Mouse (Mus musculus): ENCODE measurements around the gene Evc. TPM values are rescaled to one million over a fixed set of nuclear protein-coding genes. Genes with fewer than 3 reads are reported as not detected.

Gene Evc
- total RNA-seq, 1 experiment, result 35.1 TPM

DNA sequence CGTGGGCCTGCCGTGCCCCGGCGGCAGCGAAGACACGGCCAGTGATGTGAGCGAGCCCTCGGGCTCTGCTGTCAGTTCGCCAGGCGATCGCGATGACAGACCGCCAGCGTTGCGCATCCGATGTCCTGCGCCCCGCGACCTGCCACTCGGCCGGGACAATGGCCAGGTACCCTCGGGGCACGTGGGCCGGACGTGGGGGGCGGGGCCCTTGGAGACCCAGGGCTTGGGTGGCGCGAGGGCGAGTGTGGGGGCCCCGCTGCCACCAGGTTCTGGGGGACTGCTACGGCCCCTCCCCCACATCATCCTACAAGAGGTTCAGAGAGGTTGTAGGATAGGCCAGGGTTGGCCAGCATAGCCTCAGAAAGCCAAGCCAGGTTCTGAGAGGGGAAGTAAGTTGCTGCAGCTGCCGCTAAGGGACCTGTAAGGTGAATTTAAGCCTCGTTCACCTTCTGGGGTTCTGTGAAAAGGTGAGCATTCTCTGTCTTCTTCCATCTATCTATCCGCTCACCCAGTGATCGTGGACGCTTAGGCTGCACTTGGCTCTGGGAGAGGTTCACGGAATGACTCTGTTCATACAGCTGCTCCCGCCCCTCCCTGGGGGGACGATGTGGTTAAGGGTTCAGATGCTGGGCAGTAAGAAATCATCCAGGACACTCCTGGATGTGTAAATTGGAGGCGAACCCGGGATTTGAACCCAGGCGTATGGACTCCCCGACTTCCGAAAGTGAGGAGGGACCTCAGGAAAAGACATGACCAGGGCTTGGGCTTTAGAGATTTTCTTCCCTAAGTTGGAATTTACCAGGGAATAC lies 94.1 kb downstream of the Evc start:
- TF ChIP-seq ZNF384 (IDR thresholded peaks at IDR 0.05; ENCODE audit: low read depth, low read length) (no peak), MAFK (IDR thresholded peaks at IDR 0.05; ENCODE audit: insufficient read depth, low read depth, low read length) (no peak), ZC3H11A (IDR thresholded peaks at IDR 0.05; ENCODE audit: borderline replicate concordance, low read depth, low read length) (no peak), HCFC1 (IDR thresholded peaks at IDR 0.05; ENCODE audit: borderline replicate concordance, insufficient read depth, low read length) (no peak), CHD2 (IDR thresholded peaks at IDR 0.05; ENCODE audit: low read depth, low read length) (no peak)
- no peak overlapping the region for H3K27ac ChIP-seq (ENCODE audit: insufficient read depth, low read depth, low read length, poor library complexity, severe bottlenecking)
- H3K4me3 ChIP-seq (ENCODE audit: insufficient read depth in 1 of 2, low read depth in 1 of 2, low read length in 2 of 2, poor library complexity in 1 of 2, severe bottlenecking in 1 of 2), result peak overlapping the region; percentile 67 to 74
- no peak for DNase-seq (ENCODE audit: low read depth, low spot score)
- peak overlapping the region; percentile 54 for H3K9ac ChIP-seq (ENCODE audit: insufficient read depth, low read depth, low read length, poor library complexity, severe bottlenecking)
- in situ Hi-C loops (cut with MboI; ENCODE audit: low sequenced_read_pairs in 2 of 2, unreplicated experiment in 2 of 2), result loop anchor here in 1 of 2 experiments (10.0 kb wide), 1 partner anchor 582 kb away; the partner anchor contains the start of gene Msx1
- no peaks in the 10 kb centered on the region for H3K9me3 ChIP-seq (ENCODE audit: control insufficient read depth, insufficient read depth, low read depth, low read length)
- no peaks in the 10 kb centered on the region for H3K36me3 ChIP-seq (ENCODE audit: control insufficient read depth, insufficient read depth, low read length, poor library complexity, severe bottlenecking)
- H3K4me1 ChIP-seq (ENCODE audit: control insufficient read depth in 2 of 2, insufficient read depth in 2 of 2, low read length in 2 of 2, poor library complexity in 1 of 2), result peaks cover 7 to 18% of the 10 kb centered on the region in 2 experiments; a peak in 3 of 4 replicates

DNA sequence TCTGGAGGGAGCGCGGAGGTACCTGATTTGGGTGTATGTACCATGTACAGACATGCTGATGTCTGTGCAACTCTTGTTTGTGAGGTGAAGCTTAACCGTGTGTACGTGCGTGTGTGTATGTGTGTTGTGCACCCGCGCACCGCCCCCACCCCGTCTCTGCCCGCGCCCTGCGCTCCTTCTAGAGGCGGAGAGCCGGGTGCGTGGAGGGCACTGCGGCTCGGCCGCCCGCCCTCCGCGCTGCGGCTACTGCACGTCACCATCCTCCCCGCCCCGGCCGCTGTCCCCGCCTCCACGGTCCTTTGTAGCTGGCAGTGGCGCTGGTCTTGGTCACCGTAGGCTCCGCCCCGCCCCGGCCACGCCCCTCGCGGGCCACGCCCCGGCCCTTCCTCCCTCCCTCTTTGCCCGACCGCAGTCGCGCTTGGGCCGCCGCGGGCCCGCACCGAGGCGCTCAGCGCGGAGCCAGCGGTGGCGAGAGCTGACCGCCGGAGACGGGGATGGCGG lies 95.0 kb downstream of the Evc start, which contains the start of gene Crmp1:
Gene Crmp1 (plus strand): TSS at position 290 of the 501 bp plus-strand sequence.
- DNase-seq (ENCODE audit: low read depth, low spot score), result no peak
- Histone ChIP-seq H3K9me3 (ENCODE audit: control insufficient read depth, insufficient read depth, low read depth, low read length) (no peaks in the 10 kb centered on the region), H3K4me1 (ENCODE audit: control insufficient read depth in 2 of 2, insufficient read depth in 2 of 2, low read length in 2 of 2, poor library complexity in 1 of 2) (peaks cover 7 to 13% of the 10 kb centered on the region in 2 experiments; a peak in 3 of 4 replicates), H3K4me3 (ENCODE audit: insufficient read depth in 1 of 2, low read depth in 1 of 2, low read length in 2 of 2, poor library complexity in 1 of 2, severe bottlenecking in 1 of 2) (peak within 1 kb of the TSS; percentile 67 to 74), H3K27ac (ENCODE audit: insufficient read depth, low read depth, low read length, poor library complexity, severe bottlenecking) (no peak within 1 kb of the TSS), H3K9ac (ENCODE audit: insufficient read depth, low read depth, low read length, poor library complexity, severe bottlenecking) (peak within 1 kb of the TSS; percentile 54), H3K36me3 (ENCODE audit: control insufficient read depth, insufficient read depth, low read length, poor library complexity, severe bottlenecking) (no peaks in the 10 kb centered on the region)
- TF ChIP-seq HCFC1 (IDR thresholded peaks at IDR 0.05; ENCODE audit: borderline replicate concordance, insufficient read depth, low read length) (no peak), CHD2 (IDR thresholded peaks at IDR 0.05; ENCODE audit: low read depth, low read length) (no peak), ZC3H11A (IDR thresholded peaks at IDR 0.05; ENCODE audit: borderline replicate concordance, low read depth, low read length) (no peak), MAFK (IDR thresholded peaks at IDR 0.05; ENCODE audit: insufficient read depth, low read depth, low read length) (no peak), ZNF384 (IDR thresholded peaks at IDR 0.05; ENCODE audit: low read depth, low read length) (no peak)
- in situ Hi-C loops (cut with MboI; ENCODE audit: low sequenced_read_pairs in 2 of 2, unreplicated experiment in 2 of 2), result loop anchor here in 1 of 2 experiments (10.0 kb wide), 1 partner anchor 583 kb away; the partner anchor contains the start of gene Msx1

DNA sequence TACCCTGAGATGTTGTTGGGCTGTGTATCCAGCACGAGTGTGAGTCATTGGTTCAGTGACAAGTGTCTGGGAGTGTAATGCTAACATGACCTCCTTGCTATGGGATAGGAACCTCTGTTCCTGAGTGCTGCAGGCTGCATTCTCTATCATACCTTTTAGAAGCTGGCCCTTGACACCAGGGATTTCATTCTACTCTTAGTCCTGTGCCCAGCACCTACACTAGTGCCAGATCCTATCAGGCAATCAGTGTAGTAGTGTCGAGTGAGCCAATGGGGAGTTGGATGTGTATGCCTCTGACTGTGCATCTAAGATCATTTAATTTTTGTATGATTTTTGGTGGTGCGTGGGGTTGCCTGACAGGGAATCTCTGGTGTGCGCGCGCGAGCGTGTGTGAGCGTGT lies 95.5 kb downstream of the Evc start:
- in situ Hi-C loops (cut with MboI; ENCODE audit: low sequenced_read_pairs in 2 of 2, unreplicated experiment in 2 of 2), result loop anchor here in 1 of 2 experiments (10.0 kb wide), 1 partner anchor 584 kb away; the partner anchor contains the start of gene Msx1
- no peak for DNase-seq (ENCODE audit: low read depth, low spot score)
- Histone ChIP-seq H3K9me3 (ENCODE audit: control insufficient read depth, insufficient read depth, low read depth, low read length) (no peaks in the 10 kb centered on the region), H3K4me1 (ENCODE audit: control insufficient read depth in 2 of 2, insufficient read depth in 2 of 2, low read length in 2 of 2, poor library complexity in 1 of 2) (peaks cover 7 to 13% of the 10 kb centered on the region in 2 experiments; a peak in 3 of 4 replicates), H3K36me3 (ENCODE audit: control insufficient read depth, insufficient read depth, low read length, poor library complexity, severe bottlenecking) (no peaks in the 10 kb centered on the region), H3K27ac (ENCODE audit: insufficient read depth, low read depth, low read length, poor library complexity, severe bottlenecking) (no peak overlapping the region), H3K9ac (ENCODE audit: insufficient read depth, low read depth, low read length, poor library complexity, severe bottlenecking) (0 out of 2 replicates have a peak overlapping the region, but pooled peaks have one; percentile 6), H3K4me3 (ENCODE audit: insufficient read depth in 1 of 2, low read depth in 1 of 2, low read length in 2 of 2, poor library complexity in 1 of 2, severe bottlenecking in 1 of 2) (peak overlapping the region; percentile 67 to 74)
- no peak for TF ChIP-seq CHD2 (IDR thresholded peaks at IDR 0.05; ENCODE audit: low read depth, low read length)
- TF ChIP-seq HCFC1 (IDR thresholded peaks at IDR 0.05; ENCODE audit: borderline replicate concordance, insufficient read depth, low read length), result no peak
- TF ChIP-seq MAFK (IDR thresholded peaks at IDR 0.05; ENCODE audit: insufficient read depth, low read depth, low read length), result no peak
- TF ChIP-seq ZC3H11A (IDR thresholded peaks at IDR 0.05; ENCODE audit: borderline replicate concordance, low read depth, low read length), result no peak
- no peak for TF ChIP-seq ZNF384 (IDR thresholded peaks at IDR 0.05; ENCODE audit: low read depth, low read length)

DNA sequence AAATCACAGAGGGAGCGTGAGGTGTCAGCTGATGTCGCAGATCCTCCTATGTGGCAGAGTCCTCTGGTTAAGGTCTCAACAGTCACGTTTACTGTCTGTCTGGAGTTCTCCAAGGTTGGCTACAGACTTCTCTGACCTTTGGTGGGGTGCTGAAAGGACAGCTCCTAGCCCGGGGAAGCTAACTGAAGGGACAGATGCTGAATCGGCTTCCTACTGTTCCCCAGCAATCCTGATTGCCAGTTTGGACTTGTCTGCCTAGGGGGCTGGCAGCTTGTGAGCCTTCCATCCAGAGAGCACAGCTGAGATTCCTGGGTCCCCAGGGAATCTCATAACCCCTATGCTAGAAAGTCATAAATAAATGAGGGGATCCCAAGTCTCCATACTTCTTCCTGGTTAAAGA lies 96.1 kb downstream of the Evc start:
- in situ Hi-C loops (cut with MboI; ENCODE audit: low sequenced_read_pairs in 2 of 2, unreplicated experiment in 2 of 2), result loop anchor here in 1 of 2 experiments (10.0 kb wide), 1 partner anchor 584 kb away; the partner anchor contains the start of gene Msx1
- no peaks in the 10 kb centered on the region for H3K36me3 ChIP-seq (ENCODE audit: control insufficient read depth, insufficient read depth, low read length, poor library complexity, severe bottlenecking)
- TF ChIP-seq MAFK (IDR thresholded peaks at IDR 0.05; ENCODE audit: insufficient read depth, low read depth, low read length), result 0 out of 2 replicates have a peak, but pooled peaks have one; percentile 33
- TF ChIP-seq ZNF384 (IDR thresholded peaks at IDR 0.05; ENCODE audit: low read depth, low read length), result no peak
- TF ChIP-seq HCFC1 (IDR thresholded peaks at IDR 0.05; ENCODE audit: borderline replicate concordance, insufficient read depth, low read length), result no peak
- no peak for TF ChIP-seq CHD2 (IDR thresholded peaks at IDR 0.05; ENCODE audit: low read depth, low read length)

More for the DNA sequence above, 96.1 kb downstream of the Evc start:
- Histone ChIP-seq H3K9ac (ENCODE audit: insufficient read depth, low read depth, low read length, poor library complexity, severe bottlenecking) (no peak overlapping the region), H3K27ac (ENCODE audit: insufficient read depth, low read depth, low read length, poor library complexity, severe bottlenecking) (no peak overlapping the region), H3K9me3 (ENCODE audit: control insufficient read depth, insufficient read depth, low read depth, low read length) (no peaks in the 10 kb centered on the region), H3K4me1 (ENCODE audit: control insufficient read depth in 2 of 2, insufficient read depth in 2 of 2, low read length in 2 of 2, poor library complexity in 1 of 2) (peaks cover 7 to 13% of the 10 kb centered on the region in 2 experiments; a peak in 3 of 4 replicates), H3K4me3 (ENCODE audit: insufficient read depth in 1 of 2, low read depth in 1 of 2, low read length in 2 of 2, poor library complexity in 1 of 2, severe bottlenecking in 1 of 2) (no peak overlapping the region)
- DNase-seq (ENCODE audit: low read depth, low spot score), result no peak

Other genes starting within 250 kb of the Evc start
- 24.5 and 38.1 TPM in 2 replicates for gene Crmp1, start 95.0 kb downstream of the Evc start, total RNA-seq (2012; rRNA removed)
- 32.1 and 50.8 TPM in 2 replicates for gene Evc2, start 1.6 kb upstream of the Evc start, total RNA-seq (2012; rRNA removed)

All from ES-E14 (cell line).